Mouse (Mus musculus) ES-Bruce4 (cell line): ENCODE measurements at regions not wholly inside any gene's neighbourhood (a gene's known extent, or its start where the extent isn't known, plus 50 kb on each side); places are given as distances from the start of the nearest gene placed in this dataset.

Experiments used
- CTCF ChIP-seq: IDR thresholded peaks from one replicate; pipeline ENCODE4 v1.8.1; 2011; ENCODE audit warnings: low read depth, low read length
- EP300 ChIP-seq: IDR thresholded peaks from 2 replicates; pipeline ENCODE4 v1.6.1; 2011; ENCODE audit warnings: low read depth, low read length; ENCODE audit not compliant: insufficient read depth
- POLR2A ChIP-seq: IDR thresholded peaks from one replicate; pipeline ENCODE4 v1.8.1; 2011; ENCODE audit warnings: low read length; ENCODE audit not compliant: insufficient read depth

GRCm38 (mm10) chr4:9770372-9771102, 1103.8 kb upstream of the 2610301B20Rik start:
- TF ChIP-seq CTCF, result no peak
- peak; percentile 16 for TF ChIP-seq POLR2A
- no peak for TF ChIP-seq EP300
